Mouse (Mus musculus): ENCODE results near the gene Tbc1d23.
"Not testable (repeated sequence)": the region's sequence is repeated elsewhere in the genome, so short reads cannot be mapped to it uniquely, and the experiment has no call there.

Gene Tbc1d23

GRCm38 (mm10) chr16:57215957-57216356, 15.3 kb downstream of the Tbc1d23 start:
- no peak for DNase-seq (ENCODE audit: low read depth, low spot score)

GRCm38 (mm10) chr16:57211037-57211436, 20.3 kb downstream of the Tbc1d23 start:
- DNase-seq (ENCODE audit: low read depth, low spot score), result no peak

- no peak for DNase-seq (ENCODE audit: low read depth, low spot score)
Observed at GRCm38 (mm10) chr16:57208342-57208741, 23.0 kb downstream of the Tbc1d23 start.

DNA sequence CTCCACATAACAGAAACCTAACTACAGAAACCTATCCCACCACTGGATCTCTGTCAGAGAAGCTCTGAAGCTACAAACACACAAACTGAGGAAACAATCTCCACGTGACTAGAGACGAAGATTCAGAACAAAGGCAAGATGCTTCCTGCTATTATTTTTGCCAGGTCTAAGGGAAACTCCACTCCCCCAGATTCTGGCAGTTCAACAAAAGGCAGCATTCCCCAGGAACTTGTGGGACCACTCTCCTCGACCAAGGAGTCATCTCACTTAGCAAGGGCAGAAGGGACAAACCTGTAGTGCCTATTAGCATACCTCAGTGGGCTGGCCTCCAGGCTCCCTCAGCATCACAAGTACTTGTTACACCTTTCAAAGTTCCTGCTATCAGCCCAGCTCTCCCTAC, 34.0 kb downstream of the Tbc1d23 start:
- peak; percentile 28 for DNase-seq (ENCODE audit: low read depth, low spot score)

DNA sequence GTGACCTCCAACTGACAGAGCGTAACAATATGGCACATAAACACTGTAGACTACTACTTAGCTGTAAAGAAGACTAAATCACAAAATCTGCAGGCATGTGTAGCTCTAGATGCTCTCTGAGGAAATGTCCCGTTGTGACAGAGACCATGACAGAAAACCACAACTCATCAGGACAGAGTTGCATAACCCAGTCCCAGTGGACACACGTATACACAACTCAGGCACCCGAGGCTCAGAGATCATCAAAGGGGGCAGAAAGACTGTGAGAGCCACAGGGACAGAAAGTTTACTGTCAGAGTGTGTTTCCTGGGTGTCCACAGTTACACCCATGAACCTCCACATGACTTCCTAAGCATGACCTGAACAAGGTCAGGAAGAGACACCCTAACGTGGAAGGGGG, 34.7 kb downstream of the Tbc1d23 start:
- DNase-seq (ENCODE audit: low read depth, low spot score), result no peak

- DNase-seq (ENCODE audit: low read depth, low spot score), result no peak
Observed at GRCm38 (mm10) chr16:57191214-57191613, 40.1 kb downstream of the Tbc1d23 start.

DNA sequence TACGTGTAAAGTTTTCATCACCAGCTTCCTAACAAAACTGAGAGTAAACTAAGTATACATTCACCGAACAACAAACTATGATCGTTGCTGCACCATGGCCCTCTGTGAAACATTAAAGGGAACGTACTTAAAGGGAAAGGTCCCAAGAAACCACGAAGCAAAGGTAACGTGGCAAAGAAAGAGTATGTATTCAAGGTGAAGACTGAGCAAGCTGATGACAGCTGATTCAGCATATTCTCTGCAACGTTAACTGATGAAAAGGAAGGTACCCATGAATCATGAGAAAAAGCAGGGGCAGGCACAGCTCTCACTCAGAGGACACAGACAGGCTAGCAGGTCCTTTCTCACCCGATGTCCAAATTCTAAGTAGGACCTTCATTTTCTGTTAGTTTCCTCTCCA, 40.9 kb downstream of the Tbc1d23 start:
- DNase-seq (ENCODE audit: low read depth, low spot score), result no peak

DNA sequence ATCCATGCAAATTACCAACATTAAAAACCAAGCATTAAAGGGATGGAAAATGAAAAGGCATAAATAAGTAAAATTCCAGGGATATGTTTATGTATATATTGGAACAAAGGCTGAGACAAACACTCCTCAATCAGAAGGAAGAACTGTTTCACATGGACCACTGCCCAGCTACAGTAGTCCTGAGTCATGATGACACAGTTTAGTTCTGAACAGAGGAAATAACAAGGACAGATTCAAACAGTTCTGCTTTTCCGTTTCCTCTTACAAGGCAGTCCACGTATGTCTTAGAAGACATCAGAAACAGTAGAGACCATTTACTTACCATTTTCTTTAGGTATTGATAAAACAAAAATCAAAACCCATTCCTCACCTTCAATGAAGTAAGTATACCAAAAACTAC, 41.8 kb downstream of the Tbc1d23 start:
- DNase-seq (ENCODE audit: low read depth, low spot score), result no peak

DNA sequence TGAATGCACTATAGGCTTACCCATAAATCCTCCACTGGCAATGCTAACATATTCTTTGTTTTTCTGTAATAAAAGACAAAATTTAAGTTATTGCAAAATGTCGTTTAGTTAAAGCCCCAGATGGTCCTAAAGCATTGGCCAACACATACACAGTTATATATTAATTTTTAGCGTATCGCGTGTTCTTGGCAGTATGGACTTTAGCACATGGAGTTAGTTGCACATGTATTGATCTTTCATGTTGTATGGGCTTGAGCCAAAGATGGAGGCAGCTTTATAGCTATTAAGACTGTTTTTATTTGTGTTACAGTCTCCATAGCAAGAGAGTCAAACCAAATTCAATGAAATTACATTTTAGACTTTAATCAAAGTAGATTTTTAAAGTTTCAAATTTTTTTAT, 44.7 kb downstream of the Tbc1d23 start:
- no peak for DNase-seq (ENCODE audit: low read depth, low spot score)

- no peak for DNase-seq (ENCODE audit: low read depth, low spot score)
Observed at GRCm38 (mm10) chr16:57182037-57182436, 49.3 kb downstream of the Tbc1d23 start.

DNA sequence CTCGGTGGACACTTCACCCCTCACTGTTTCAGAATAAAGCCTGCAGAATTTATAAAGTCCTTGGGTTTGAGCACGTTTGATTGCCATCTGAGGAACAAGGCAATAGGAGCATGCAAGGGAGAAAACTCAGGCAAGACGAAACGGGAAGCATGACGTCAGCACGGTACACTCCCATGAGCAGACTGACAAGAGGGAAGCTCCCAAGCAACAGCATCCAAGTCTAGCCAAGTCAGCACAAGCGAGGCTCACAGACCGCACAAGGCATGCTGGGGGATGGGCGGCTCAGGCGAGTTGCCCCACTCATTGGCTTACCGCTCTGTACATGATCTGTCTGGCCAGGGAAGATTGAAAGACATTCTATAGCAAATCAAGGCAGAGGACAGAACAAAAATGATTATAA, 50.1 kb downstream of the Tbc1d23 start:
- peak; percentile 60 for DNase-seq (ENCODE audit: low read depth, low spot score)

DNA sequence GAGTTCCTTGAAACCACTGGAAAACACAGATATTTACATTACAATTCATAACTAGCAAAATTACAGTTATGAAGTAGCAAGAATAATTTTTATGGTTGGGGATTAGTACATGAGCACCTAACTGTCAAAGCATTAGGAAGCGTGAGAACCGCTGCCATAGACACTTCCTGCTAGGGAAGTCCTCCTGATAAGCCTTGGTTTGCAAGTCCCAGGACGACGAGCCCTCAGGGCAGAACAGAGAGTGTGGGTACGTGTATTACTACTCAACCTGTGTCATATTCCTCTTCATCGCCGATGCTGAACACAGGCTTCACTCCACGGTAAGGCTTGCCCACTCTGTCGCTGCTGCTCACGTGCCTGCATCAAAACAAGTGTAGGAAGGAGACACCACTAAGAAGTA, 53.6 kb downstream of the Tbc1d23 start:
- DNase-seq (ENCODE audit: low read depth, low spot score), result no peak

GRCm38 (mm10) chr16:57177254-57177653, 54.0 kb downstream of the Tbc1d23 start:
- peak; percentile 68 for DNase-seq (ENCODE audit: low read depth, low spot score)

DNA sequence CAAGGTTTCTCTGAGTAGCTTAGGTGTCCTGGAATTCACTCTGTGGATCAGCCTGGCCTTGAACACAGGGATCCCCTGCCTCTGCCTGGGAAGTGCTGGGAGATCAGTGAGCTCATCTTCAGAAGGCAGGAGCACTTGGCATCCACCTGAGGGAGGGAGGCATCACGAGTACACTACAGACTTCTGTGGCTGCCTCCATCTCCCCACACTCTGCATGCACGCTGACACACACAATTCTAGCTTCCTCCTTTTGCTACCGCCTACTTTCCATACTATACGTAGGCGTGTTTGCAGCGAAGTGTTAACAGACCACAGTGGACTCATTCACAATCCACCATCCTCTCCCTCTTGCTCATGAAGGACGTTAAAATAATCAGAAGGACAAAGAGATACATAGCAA, 55.0 kb downstream of the Tbc1d23 start:
- no peak for DNase-seq (ENCODE audit: low read depth, low spot score)

DNA sequence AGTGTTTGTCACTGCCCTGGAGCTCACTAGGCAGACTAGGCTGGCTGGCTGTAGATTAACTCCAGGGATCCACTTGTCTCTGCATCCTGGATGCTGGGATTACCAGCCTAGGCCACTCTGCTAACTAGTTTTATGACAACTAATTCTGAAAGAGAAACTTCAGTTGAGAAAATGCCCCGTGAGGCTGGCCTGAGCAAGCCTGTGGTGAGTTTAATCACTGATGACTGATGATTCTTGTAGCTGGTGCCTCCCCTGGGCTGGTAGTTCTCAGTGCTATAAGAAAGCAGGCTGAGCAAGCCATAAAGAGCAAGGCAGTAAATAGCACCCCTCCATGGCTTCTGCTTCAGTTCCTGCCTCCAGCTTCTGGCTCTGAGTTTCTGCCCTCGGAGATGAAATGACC, 55.6 kb downstream of the Tbc1d23 start:
- no peak for DNase-seq (ENCODE audit: low read depth, low spot score)

DNA sequence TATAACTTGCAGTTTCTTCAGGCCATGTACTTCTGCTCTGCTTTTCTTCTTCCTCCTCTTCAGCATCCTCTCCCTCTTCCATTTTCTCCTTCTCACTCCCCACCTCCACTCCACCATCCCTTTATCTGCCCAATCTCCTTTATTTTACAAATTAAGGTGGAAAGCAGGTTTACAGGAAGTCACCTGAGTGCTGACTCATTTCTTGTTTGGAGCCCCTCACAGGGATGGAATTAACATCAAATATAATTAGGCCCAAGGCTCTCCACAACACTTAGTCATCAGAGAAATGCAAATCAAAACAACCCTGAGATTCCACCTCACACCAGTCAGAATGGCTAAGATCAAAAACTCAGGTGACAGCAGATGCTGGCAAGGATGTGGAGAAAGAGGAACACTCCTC, 56.8 kb downstream of the Tbc1d23 start:
- DNase-seq (ENCODE audit: low read depth, low spot score), result not testable (repeated sequence)

- no peak for DNase-seq (ENCODE audit: low read depth, low spot score)
Observed at GRCm38 (mm10) chr16:57171570-57171969, 59.7 kb downstream of the Tbc1d23 start.

- DNase-seq (ENCODE audit: low read depth, low spot score), result no peak
Observed at GRCm38 (mm10) chr16:57171161-57171560, 60.1 kb downstream of the Tbc1d23 start.

- DNase-seq (ENCODE audit: low read depth, low spot score), result no peak
Observed at GRCm38 (mm10) chr16:57168236-57168635, 63.1 kb downstream of the Tbc1d23 start.

DNA sequence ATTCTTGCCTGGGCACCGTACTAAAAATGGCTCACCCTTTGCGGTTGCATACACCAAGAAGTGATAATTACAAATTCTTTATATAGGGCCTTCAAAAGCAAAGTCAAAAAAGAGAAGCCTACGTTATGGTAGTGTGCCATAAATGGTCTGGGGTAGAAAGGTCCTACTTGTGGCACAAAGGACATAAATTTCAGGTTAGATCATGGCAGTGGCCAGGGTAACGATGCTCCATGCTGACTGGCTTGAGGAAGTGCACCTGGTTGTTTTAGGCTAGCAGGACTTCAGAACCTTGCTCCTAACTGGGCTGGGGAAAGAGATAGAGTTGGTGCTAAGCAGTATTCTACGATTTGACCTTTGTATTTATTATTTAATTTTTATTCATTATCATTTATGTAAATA, 63.8 kb downstream of the Tbc1d23 start:
- no peak for DNase-seq (ENCODE audit: low read depth, low spot score)

GRCm38 (mm10) chr16:57166611-57167513, 64.4 kb downstream of the Tbc1d23 start, which contains the start of gene Nit2:
Gene Nit2 (minus strand): TSS chr16:57167341.
- DNase-seq (ENCODE audit: low read depth, low spot score), result peak; percentile 93

GRCm38 (mm10) chr16:57166086-57166485, 65.2 kb downstream of the Tbc1d23 start:
- no peak for DNase-seq (ENCODE audit: low read depth, low spot score)

GRCm38 (mm10) chr16:57165157-57165556, 66.1 kb downstream of the Tbc1d23 start:
- DNase-seq (ENCODE audit: low read depth, low spot score), result no peak
